ENCODE assay signal across 8 mouse cellular contexts in genomic region chrX:140541711-140542473, GRCm38 (mm10). TPM values are rescaled to one million over a fixed set of nuclear protein-coding genes. Genes with fewer than 3 reads are reported as not detected.
DNase-seq lines count a peak whose midpoint lies in the region; ATAC-seq and TF ChIP-seq lines count a peak whose summit lies in the region.

No protein-coding gene starts in this region.

- H3K4me3 ChIP-seq in bone marrow macrophage, adult 2 months (ENCODE audit: insufficient read depth, low read length), result peak overlapping the region; percentile 83
- H3K4me3 ChIP-seq in erythroblast, embryonic 14.5 days (replicated peaks), result peak overlapping the region; percentile 63
- H3K4me3 ChIP-seq in hindbrain, embryonic 14.5 days (replicated peaks; ENCODE audit: low read length), result peak overlapping the region; percentile 47
- peak overlapping the region; percentile 48 for H3K4me3 ChIP-seq in limb, embryonic 15.5 days

- peak; percentile 94 for DNase-seq in heart, adult 11 months
- DNase-seq in heart, adult 8-10 months (ENCODE audit: low spot score), result no peak
- DNase-seq in hindbrain, embryonic 14.5 days (ENCODE audit: low spot score), result peak; percentile 40
- DNase-seq in thymus, postnatal 36 days, result peak; percentile 55 to 59

- H3K4me1 ChIP-seq in bone marrow macrophage, adult 2 months (ENCODE audit: control insufficient read depth, insufficient read depth, low read length), result peaks cover 25% of the 10 kb centered on the region
- peaks cover 22% of the 10 kb centered on the region for H3K4me1 ChIP-seq in erythroblast, embryonic 14.5 days (ENCODE audit: control insufficient read depth)
- peaks cover 9% of the 10 kb centered on the region; the same call in 1 of the 2 replicates for H3K4me1 ChIP-seq in hindbrain, embryonic 14.5 days (replicated peaks; ENCODE audit: control insufficient read depth, insufficient read depth, low read length)
- H3K4me1 ChIP-seq in limb, embryonic 15.5 days, result peaks cover 9% of the 10 kb centered on the region; the same call in 1 of the 2 replicates

- 20% methylated on average over 10 of the region's 10 CpGs for WGBS in hindbrain, embryonic 14.5 days
- 18% methylated on average over 10 of the region's 10 CpGs for WGBS in limb, embryonic 15.5 days

- H3K27ac ChIP-seq in bone marrow macrophage, adult 2 months (ENCODE audit: insufficient read depth, low read depth, low read length), result peak overlapping the region; percentile 88
- peak overlapping the region; percentile 89 for H3K27ac ChIP-seq in hindbrain, embryonic 14.5 days
- peak overlapping the region; percentile 89 for H3K27ac ChIP-seq in limb, embryonic 15.5 days

- no peaks in the 10 kb centered on the region for H3K9me3 ChIP-seq in erythroblast, embryonic 14.5 days (ENCODE audit: control insufficient read depth, low read length)
- no peaks in the 10 kb centered on the region for H3K9me3 ChIP-seq in hindbrain, embryonic 14.5 days (ENCODE audit: control insufficient read depth, low read length)
- H3K9me3 ChIP-seq in limb, embryonic 15.5 days, result no peaks in the 10 kb centered on the region

- H3K27me3 ChIP-seq in erythroblast, embryonic 14.5 days (ENCODE audit: control insufficient read depth), result no peaks in the 10 kb centered on the region; the same call in 1 of the 2 replicates
- peaks cover 44% of the 10 kb centered on the region for H3K27me3 ChIP-seq in hindbrain, embryonic 14.5 days (ENCODE audit: control insufficient read depth, insufficient read depth, low read length)
- peaks cover 21% of the 10 kb centered on the region for H3K27me3 ChIP-seq in limb, embryonic 15.5 days

- no peak for TF ChIP-seq CTCF in bone marrow macrophage, adult 2 months (IDR thresholded peaks at IDR 0.05; ENCODE audit: low read depth, low read length)

- H3K9ac ChIP-seq in hindbrain, embryonic 14.5 days, result peak overlapping the region; percentile 72
- peak overlapping the region; percentile 33 for H3K9ac ChIP-seq in limb, embryonic 15.5 days

- H3K36me3 ChIP-seq in erythroblast, embryonic 14.5 days (ENCODE audit: control insufficient read depth), result peaks cover 2% of the 10 kb centered on the region; the same call in 1 of the 2 replicates
- H3K36me3 ChIP-seq in hindbrain, embryonic 14.5 days (replicated peaks; ENCODE audit: control insufficient read depth, insufficient read depth), result no peaks in the 10 kb centered on the region
- 0 out of 2 replicates have a peak, but pooled peaks cover 5% of the 10 kb centered on the region for H3K36me3 ChIP-seq in limb, embryonic 15.5 days

- H3K4me2 ChIP-seq in hindbrain, embryonic 14.5 days (replicated peaks), result peak overlapping the region; percentile 69
- peak overlapping the region; percentile 50 for H3K4me2 ChIP-seq in limb, embryonic 15.5 days

- no peak for TF ChIP-seq POLR2A in bone marrow macrophage, adult 2 months (IDR thresholded peaks at IDR 0.05; ENCODE audit: borderline replicate concordance, low read depth, low read length)

- peak; percentile 66 for ATAC-seq in hindbrain, embryonic 14.5 days (ENCODE audit: low FRiP score)
- peak; percentile 54; the same call in 1 of the 2 replicates for ATAC-seq in limb, embryonic 15.5 days (ENCODE audit: insufficient number of reproducible peaks, low FRiP score, low TSS enrichment, low read depth)
- ATAC-seq in monocyte, adult 5-6 weeks (replicated peaks; ENCODE audit: insufficient number of reproducible peaks, low FRiP score, low TSS enrichment, poor library complexity, severe bottlenecking), result 0 out of 2 replicates have a peak, but pooled peaks have one; percentile 1

RNA-seq across cellular contexts. Expression of gene Tsc22d3, which starts 58.6 kb away (rescaled TPM):
- 100 to 1,000 TPM; 121 to 152 (median 126) TPM for total RNA-seq in heart, adult 8-10 months (2022)
- polyA plus RNA-seq in bone marrow macrophage, adult 2 months (2012; ENCODE audit: insufficient read depth, insufficient read length, missing spikeins), result 118 and 121 TPM in 2 replicates
- 0.07 and 0.22 TPM in 2 replicates for polyA plus RNA-seq in erythroblast, embryonic 14.5 days (2012)
- polyA plus RNA-seq in hindbrain, embryonic 14.5 days (2014; fragmentation: Nextera tagmentation; extraction: Ambion mirVana), result 119 and 131 TPM in 2 replicates
- 131 and 151 TPM in 2 replicates for polyA plus RNA-seq in limb, embryonic 15.5 days (2015; fragmentation: Nextera tagmentation; extraction: Ambion mirVana)
- total RNA-seq in monocyte, adult 5-6 weeks (2017), result 306 to 448 TPM (median 317 TPM) in 3 replicates

Comparison
In these comparisons a context has a peak if more than half of its experiments do, and no peak if none do; other contexts are left out.
1. ATAC-seq: peak in every context shown above with its lines; median percentile 66 in hindbrain, embryonic 14.5 days; 54 in limb, embryonic 15.5 days; 1 in monocyte, adult 5-6 weeks.
2. RNA of gene Tsc22d3, which starts 58.6 kb away (polyA plus RNA-seq): 131 to 151 TPM in limb, embryonic 15.5 days, 119 to 131 TPM in hindbrain, embryonic 14.5 days and 118 to 121 TPM in bone marrow macrophage, adult 2 months; 0.07 to 0.22 TPM in erythroblast, embryonic 14.5 days; every median in the first group is over 10 times any median in the second.
3. Peak in every context shown above with its lines, with median percentiles within 50 percentile points of each other: H3K27ac ChIP-seq and H3K4me3 ChIP-seq.